Mouse (Mus musculus): ENCODE measurements around the gene Zcchc14. TPM values are rescaled to one million over a fixed set of nuclear protein-coding genes. Genes with fewer than 3 reads are reported as not detected.

Gene Zcchc14
- total RNA-seq, 2 experiments from 2014 or later, result 60.9 to 65.2 TPM

DNA sequence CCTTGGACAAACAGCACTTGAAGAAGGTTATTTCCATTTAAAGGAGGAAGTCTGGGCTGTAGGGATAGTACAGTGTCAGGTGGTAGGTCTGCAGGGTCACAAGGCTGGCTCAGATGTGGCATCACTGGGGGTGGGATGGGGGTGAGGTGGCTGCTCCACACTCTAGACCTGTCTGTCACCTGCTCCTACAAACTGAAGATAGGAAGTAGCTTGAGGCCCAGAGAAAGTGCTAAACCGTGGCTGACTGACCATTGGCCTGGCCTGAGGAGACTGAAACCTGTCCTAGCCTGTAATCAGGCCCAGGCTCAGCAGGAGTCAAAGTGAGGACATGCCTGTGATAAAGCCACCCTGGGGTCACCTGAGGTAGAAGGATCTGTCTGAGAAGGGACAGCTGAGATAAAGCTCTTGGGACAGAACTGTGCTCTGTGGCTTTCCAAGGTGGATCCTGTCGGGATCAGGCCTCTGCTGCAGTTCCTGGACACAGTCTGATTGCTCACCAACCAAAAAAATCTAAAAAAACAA, 63.4 kb downstream of the Zcchc14 start:
- no peak for DNase-seq (ENCODE audit: low spot score in 2 of 2)

DNA sequence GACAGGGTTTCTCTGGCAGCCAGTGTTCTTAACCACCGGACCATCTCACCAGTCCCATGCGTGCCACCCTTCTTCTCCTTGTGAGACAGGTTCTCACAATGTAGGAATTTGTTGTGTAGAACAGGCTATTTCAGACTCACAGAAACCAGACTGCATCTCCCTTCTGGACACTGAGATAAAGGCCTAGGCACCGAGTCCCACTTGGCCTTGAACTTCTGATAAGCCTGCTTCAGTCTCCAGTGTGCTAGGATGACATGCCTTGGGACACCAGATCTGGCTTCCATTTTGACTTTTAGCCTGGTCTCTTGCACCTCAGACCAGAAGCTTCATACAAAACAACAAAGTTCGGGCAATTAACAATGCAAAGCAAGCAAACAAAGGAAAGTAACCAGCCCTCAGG, 64.0 kb downstream of the Zcchc14 start:
- DNase-seq (ENCODE audit: low spot score in 2 of 2), result no peak

DNA sequence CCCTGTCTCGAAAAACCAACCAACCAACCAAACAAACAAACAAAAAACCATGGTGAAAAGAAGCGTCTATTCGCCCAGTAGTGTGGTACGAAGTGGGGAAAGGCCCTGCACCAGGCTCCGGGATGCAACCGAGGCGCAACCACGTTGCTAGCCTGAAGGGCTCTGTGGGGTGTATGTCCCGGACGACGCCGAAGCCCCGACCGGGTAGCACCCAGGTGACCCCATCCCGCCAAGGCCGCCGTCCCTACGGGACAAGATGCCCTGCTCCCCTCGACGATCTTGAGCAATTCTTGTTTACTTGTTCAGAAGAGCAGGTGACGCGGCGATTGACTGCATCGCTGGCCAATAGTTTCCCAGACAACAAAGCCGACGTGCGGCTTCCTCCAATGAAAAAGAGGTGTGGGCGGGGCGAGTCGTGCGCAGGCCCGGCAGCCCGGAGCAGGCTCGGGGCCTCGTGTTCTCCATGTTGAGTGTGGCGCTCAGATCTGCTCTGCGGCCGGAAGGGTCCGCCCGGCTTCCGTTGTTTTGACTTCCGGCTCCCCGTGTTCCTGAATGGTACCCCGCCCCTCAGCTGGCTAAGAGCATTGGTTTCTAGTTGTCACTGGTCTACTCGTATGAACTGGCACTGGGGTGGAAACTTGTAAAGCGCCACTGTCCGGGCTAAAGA, 67.4 kb downstream of the Zcchc14 start:
- peak; percentile 96 to 98 for DNase-seq (ENCODE audit: low spot score in 2 of 2)

DNA sequence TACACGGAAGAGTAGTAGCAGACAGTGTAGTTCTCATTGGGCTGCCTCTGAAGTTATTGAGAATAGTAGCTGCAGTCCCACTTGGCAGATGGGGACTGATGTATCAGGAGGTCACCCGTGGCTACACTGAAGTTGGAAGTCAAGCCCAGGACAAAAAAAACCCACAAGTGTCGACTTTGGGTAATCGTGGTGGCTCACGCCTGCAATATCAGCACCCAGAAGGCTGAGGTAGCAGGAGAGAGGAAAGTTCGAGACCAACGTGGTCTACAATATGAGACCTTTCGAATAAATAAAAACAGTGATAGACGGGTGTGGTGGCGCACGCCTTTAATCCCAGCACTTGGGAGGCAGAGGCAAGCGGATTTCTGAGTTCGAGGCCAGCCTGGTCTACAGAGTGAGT, 68.0 kb downstream of the Zcchc14 start:
- DNase-seq (ENCODE audit: low spot score in 2 of 2), result no peak

DNA sequence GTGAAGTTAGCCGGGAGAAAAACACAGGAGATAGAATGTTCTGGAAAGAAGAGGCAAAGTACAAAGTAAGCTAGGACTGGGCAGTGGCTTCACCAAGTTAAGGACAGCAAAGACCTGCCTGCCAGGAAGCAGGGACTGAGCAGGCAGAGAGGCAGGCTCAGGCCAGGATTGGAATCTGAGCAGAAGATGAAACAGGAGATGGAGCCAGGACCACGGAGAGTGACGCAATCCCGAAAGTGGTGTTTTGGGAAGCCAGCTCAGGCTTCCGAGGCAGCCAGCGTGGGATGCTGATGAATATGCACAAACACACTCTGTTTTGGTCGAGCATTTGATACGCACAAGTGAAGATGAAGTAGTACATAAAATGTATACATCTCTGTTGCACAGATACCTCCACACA, 69.0 kb downstream of the Zcchc14 start:
- DNase-seq (ENCODE audit: low spot score in 2 of 2), result no peak

DNA sequence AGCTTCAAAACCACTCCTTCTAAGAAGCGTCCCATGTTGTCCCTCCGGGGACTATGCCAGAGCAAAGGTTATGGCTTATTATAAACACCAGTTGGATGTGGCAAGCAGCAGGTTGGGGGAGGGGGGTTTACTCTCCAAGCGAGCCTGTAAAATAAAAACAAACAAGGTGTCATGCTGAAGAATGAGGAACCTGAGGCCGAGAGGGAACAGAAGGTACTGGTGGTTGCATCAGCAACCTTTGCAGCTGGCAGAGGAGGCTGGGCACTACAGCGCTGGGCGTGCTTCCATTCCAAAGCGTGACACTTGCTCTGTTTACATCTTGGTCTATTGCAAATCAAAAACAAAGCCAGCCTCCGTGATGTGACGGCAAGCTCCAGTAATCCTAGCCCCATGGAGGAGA, 72.2 kb downstream of the Zcchc14 start:
- DNase-seq (ENCODE audit: low spot score in 2 of 2), result no peak

DNA sequence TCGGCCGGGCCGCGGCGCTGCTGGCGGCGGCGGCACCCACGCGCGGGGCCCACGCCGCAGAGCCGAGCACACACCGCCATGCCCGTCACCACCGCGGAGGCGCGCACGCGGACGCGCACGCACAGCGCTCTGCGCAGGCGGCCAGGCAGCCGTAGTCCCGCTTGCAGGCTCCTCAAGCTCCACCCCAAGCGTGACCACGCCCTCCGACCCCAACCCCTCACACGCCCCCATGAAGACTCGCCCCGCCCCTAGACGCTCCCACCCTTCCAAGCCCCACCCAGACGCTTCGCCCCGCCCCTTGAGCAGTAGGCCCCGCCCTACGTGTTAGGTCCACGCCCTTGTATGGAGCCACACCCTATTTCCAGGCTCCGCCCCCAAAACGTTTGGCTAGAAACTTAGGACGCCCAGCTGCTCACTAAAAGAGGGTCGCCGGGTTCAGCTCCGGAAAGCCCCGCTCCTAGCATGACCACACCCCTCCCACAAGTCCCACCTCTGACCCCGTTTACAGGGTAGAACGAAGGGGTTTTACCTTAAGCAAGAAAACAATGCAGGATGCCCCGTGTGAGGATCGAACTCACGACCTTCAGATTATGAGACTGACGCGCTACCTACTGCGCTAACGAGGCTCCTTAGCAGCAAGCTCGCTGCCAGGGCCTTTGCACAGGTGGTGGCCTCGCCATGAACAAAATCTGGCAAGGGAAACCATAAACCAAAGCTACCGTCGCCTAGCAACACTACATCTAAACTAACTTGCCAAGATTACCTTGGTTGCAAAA, 73.8 kb downstream of the Zcchc14 start, which contains the start of gene Fbxo31:
Gene Fbxo31, minus strand, starts transcription at position 131 of the 776 bp plus-strand sequence.
- peak; percentile 74 to 89 for DNase-seq (ENCODE audit: low spot score in 2 of 2)

DNA sequence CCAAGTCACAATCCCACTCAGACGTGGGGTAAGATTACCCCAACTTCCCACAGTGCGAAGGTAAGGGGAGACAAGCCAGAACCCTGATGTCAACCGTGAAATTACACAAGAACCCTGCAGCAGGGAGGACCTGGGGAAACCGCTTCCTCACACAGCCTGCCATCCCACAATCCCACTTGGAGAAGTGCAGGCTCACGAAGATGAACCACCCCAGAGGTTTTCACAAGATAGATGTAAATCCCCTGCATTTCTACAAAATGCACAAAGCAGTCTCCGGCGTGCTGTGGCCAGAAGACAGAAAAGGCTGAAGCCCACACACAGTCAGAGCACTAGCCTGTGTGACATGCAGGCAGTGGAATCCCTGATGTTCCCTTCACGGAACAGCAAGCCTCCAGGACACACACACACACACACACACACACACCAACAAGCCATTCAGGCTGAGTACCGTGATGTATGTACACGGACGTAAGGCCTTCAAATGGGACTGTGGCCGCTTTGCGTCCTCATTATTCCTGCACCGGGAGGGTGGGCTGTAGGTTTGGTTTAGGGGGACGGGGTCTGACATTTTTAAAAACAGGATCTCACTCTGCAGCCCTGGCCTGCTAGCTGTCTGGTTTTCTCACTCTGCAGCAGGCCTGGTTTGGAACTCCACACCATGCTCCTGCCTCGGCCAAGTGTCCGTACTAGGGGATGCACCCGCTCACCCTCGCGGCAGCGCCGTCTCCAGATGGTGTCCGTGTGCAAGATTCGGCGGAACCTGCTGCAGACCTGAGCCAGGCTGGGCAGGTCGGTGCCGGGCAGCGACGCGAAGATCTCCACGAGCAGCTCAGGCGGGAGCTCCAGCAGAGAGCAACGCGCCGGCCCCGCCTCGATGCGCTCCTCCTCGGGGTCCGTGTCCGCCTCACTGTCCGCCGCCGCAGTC, 74.7 kb downstream of the Zcchc14 start:
- no peak for DNase-seq (ENCODE audit: low spot score in 2 of 2)

DNA sequence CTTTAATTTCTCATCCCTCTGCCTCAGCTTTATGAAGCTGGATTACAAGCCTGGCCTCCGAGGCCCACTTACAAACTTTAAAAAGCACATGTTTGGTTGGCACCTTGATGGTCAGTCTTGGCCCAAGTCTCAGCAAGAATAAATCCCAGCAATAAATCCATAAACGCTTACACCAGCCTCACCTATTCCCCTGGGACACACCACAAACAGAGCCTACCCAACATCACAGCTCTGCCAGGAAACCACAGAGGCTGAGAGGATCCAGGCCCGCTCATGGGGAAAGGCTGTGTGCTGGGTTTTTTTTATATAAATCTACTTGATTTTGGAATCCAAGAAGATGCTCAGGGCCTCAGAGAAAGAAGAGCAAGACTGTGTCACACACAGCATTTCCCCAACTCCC, 77.0 kb downstream of the Zcchc14 start:
- DNase-seq (ENCODE audit: low spot score in 2 of 2), result no peak

DNA sequence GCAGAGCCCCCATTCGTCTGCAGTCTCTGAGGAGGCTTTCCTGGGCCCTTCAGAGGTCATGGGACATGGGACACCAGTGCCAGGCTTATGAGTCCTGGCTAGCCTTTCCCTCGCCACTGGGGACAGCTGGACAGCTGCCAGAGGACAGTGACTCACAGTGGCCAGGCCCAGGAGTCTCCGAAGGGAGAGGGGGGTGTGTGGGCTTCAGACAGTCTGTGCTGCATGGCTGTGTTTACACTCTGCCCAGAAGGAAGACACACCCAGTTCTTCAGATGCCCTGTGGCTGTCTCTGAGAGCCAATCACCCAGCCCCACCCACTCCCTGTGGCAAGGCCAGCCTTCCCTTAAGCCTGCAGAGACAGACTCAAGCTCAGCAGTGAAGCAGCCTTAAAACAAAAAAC, 79.4 kb downstream of the Zcchc14 start:
- peak in 1 of 2 experiments; percentile 55 for DNase-seq (ENCODE audit: low spot score in 2 of 2)

DNA sequence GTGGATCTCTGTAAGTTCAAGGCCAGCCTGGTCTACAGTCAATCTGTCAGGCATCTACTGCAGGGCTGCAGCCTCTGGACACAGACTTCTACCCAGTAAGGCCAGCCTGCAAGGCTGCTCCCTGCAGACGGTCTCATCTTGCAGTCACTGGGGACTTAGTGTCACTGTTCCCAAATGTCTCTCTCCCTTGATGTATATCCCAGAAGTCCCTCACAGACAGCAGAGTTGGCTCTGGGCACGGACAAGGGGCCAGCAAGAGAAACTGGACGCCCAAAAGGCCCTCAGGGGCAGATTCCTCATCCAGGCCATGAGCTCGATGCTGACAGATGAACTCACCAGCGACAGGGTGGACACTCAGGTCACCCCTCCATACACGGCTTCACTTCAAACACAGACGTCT, 80.6 kb downstream of the Zcchc14 start:
- DNase-seq (ENCODE audit: low spot score in 2 of 2), result no peak

DNA sequence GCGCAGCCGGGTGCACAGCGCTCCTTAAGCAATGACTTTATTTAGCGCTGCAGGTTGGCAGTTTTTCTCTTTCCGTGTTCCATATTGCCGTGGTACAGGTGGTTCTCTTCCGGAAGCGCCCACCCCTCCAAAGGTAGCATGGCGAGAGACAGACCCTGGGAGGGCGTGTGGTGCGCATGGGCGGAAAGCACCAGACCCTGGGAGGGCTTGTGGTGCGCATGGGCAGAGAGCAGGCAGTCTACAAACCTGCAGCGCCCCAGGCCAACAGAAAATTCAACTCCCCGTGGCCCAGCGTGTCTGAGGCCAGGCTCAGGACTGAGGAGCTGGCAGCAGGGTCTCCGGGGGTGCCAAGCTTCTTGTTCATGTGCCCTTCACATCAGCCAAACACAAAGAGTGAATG, 81.9 kb downstream of the Zcchc14 start:
- no peak for DNase-seq (ENCODE audit: low spot score in 2 of 2)

DNA sequence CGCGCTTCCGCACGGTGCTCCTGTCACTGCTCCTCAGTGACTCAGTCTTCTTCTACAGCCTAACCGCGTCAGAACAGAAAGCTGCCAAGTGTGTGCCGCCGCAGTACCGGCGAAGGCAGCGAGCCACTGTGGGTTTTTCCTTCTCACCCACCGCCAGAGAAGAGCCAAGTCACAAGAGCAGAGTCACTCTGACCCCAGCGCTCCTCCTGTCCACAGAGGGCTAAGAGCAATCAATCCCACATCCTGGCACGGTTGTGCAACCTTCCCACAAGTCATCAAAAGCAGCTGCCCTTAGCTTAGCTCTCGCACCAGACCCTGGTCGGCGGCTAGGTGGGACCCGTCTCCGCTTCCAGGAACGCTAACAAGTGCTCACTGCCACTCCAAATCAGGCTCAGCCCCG, 82.4 kb downstream of the Zcchc14 start:
- no peak for DNase-seq (ENCODE audit: low spot score in 2 of 2)

DNA sequence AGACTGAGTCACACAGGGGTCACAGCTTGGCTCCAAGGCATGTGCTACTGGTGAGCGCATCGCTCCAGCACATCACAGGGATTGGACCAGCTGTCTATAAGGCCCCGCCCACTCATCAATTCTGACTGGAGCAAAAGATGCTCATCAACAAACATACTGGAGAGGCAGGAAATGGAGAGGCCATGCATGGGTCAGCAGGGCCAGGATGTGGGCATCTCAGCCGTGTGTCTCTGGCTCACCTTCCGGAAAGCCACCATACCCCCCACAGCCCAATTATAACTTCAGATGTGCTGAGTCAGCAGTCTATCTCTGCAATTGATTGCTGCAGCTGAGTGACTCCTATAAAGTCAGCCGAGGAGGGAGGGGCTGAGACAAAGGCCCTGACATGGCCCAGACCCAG, 84.4 kb downstream of the Zcchc14 start:
- DNase-seq (ENCODE audit: low spot score in 2 of 2), result no peak

DNA sequence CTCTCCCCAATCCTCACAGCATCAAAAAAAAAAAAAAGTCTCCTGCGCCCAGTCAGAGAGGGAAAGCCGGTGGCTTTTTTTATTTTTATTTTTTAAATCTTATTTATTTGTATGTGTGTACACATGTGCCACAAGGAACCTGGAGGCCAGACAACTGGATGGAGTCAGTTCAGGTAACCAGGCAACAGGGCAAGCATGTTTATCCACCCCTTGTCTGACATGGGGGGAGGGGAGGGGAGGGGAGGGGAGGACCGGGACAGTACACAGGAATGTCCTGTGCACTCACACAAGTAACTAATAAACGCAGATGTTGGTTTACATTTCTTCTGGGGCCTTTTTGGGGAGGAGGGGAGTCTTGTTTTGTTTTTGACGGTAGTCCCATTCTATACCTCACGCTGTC, 89.0 kb downstream of the Zcchc14 start:
- no peak for DNase-seq (ENCODE audit: low spot score in 2 of 2)

DNA sequence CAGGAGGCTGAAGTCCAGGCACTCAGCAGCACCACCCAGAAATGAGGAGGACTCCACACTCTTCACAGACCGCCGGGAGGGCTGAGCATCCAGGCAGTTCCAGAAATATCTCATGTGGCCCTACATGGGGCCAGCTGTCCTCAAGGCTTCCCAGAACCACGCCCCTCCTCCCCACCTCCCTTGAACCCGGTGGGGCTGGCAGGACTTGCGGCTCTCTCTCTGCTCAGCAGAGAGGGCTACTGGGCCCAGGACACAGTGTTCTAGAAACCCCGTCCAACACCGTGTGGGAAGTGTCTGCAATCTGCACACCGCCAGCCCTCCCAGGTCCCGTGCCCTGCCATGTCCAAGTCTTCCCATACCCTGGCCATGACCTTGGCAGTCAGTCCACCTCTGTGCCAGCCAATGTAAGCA, 89.8 kb downstream of the Zcchc14 start:
- no peak for DNase-seq (ENCODE audit: low spot score in 2 of 2)

DNA sequence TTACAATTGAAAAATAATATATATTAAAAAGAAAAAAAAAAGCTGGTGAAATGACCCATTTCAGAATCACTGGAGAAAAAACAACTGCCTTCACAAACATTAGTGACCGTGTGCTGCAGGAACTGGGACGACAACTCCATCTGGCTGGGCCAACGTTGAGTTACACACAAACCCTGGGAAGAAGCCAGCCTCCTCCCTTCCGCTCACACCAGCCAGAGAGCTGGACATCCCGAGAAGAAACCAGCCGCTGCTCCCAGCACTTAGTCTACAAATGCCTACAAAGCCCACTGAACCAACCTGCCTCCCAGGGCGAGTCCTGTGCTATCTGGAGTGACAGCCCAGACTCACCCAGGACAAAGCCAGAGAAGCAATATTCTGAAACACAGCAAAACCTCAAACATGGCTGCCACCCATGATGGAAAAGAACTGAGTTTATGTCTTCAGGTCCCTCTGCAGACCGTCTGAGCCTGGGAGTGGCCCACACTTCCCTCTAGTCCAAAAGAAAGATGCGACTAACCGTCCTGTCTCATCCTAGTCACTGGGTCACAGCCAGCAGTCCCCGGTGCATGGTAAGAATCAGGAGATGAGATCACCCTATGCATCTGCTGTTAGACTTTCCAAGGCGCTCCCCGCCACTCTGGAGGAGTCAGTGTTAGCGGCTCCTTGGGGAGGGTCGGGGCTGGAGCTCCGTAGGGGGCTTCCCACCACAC, 90.9 kb downstream of the Zcchc14 start:
- DNase-seq (ENCODE audit: low spot score in 2 of 2), result no peak

DNA sequence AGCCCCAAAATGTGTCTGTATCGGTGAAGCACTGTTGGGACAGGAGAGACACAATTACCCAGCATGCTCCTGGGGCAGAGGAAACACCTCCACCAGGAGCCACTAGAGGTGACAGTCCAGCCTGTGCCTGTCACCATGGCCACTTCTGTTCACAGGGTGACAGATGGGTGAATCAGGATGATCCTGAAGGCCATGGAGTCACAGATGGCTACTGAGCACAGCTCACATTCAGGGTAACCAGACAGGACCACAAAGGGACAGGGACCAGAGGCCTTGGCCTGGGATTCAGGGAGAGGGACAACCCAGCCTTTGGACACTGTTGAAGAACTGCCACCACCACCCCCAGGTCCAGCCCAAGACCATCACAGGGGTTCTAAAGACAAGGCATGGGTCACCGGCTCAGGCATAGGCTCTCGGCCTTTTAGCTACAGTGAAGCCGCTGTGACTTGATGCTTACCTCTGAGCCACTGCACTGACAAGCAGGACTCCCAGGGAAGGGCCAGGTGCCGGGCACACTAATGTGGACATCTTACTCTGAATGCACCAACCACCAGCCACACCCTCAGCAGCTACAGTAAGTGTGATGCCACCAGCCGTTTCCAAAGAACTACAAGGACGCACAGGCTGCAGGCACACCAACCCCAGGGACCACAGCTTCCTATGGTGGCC, 92.1 kb downstream of the Zcchc14 start:
- DNase-seq (ENCODE audit: low spot score in 2 of 2), result no peak

DNA sequence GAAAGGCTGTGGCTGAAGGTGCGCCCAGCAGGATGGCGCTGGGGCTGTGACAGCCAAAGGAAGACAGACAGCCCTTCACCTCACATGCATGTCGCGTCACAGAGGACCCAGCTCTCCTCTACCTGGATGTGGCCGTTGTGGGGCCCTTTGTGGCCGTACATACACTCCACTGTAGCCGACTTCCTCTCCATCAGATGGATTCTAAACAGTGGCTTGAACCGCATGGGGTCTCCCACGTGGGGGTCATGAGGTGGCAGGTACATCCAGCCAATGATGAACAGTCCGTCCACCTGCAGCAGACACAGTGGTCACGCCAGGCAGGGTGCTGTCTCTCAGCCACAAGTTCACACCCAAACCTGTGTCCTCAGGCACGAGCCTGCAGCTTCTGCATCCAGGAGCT, 92.9 kb downstream of the Zcchc14 start:
- no peak for DNase-seq (ENCODE audit: low spot score in 2 of 2)

DNA sequence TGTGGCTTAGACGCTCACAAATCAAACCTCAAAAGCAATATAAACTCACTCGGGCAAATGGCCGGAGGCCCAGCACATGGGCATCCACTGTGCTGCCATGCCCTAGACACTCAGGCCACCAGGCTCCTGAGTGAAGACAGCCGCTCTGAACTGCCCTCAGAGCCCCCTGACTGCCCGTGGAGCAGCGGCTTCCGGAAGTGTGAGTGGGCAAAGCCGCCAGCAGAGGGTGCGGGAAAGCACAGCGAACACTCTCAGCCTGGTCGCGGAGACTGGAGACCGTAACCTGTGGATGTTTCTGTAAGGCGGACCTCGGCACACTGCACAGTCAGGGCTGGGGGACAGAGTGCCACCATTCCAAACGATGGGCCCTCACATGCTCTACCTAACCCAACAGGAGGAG, 94.2 kb downstream of the Zcchc14 start:
- no peak for DNase-seq (ENCODE audit: low spot score in 2 of 2)

Measured in adrenal gland, postnatal 4 days (tissue).